Mouse (Mus musculus) forebrain, embryonic 16.5 days (tissue): ENCODE measurements around the gene Amotl1. TPM values are rescaled to one million over a fixed set of nuclear protein-coding genes. Genes with fewer than 3 reads are reported as not detected.

Experiments used
- polyA plus RNA-seq: library from polyadenylated mRNA; unstranded; fragments of >200 nt; fragmentation: Nextera tagmentation; extraction: Ambion mirVana; gene quantifications from 2 replicates; pipeline ENCODE4 v1.2.1, GENCODE M21; 2015

Gene Amotl1
- polyA plus RNA-seq, 1 experiment from 2014 or later, result 9.9 TPM

Other genes with a start within 250 kb of the Amotl1 start
- gene Kdm4d, start 144.6 kb downstream of the Amotl1 start, polyA plus RNA-seq, result 0.25 and 0.34 TPM in 2 replicates
- 159 TPM in 2 replicates for gene Cwc15, start 144.4 kb downstream of the Amotl1 start, polyA plus RNA-seq
- 0.06 and 0.09 TPM in 2 replicates for gene Piwil4, start 95.7 kb upstream of the Amotl1 start, polyA plus RNA-seq
- gene Fut4, start 107.3 kb upstream of the Amotl1 start, polyA plus RNA-seq, result 0.36 and 1.1 TPM in 2 replicates
- 2.8 and 2.9 TPM in 2 replicates for gene 1700012B09Rik, start 126.0 kb upstream of the Amotl1 start, polyA plus RNA-seq
- gene Mre11a, start 139.6 kb upstream of the Amotl1 start, polyA plus RNA-seq, result 15.5 and 16.8 TPM in 2 replicates
- gene Ankrd49, start 139.8 kb upstream of the Amotl1 start, polyA plus RNA-seq, result 43.7 and 48.1 TPM in 2 replicates
- gene Gpr83, start 215.2 kb upstream of the Amotl1 start, polyA plus RNA-seq, result 1.4 and 2.0 TPM in 2 replicates